Mouse (Mus musculus): ENCODE measurements at regions not wholly inside any gene's neighbourhood (a gene's known extent, or its start where the extent isn't known, plus 50 kb on each side); places are given as distances from the start of the nearest gene placed in this dataset.

DNA sequence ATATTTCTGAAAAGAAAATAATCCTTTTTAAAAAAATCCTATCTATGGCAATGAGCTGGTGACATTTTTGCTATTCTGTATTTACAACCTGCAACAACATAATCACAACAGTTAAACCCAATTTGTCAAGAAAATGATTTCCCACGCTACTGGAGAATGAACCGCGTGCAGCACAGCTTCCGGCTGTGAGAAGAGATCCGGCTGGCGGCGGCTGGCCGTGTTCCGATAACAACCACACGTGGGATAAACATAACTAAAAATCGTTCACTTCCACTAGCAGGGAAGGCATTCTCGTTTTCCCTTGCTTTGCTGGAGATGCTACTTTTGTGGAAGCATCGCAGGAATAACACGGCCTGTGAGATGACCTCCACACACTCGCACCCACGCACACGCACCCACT lies 224.5 kb upstream of the Hnrnpa3 start:
- Histone ChIP-seq H3K79me2 (replicated peaks; ENCODE audit: control insufficient read depth, extremely low read depth, insufficient read depth, poor library complexity, severe bottlenecking) (no peaks in the 10 kb centered on the region), H3K27me3 (replicated peaks) (no peaks in the 10 kb centered on the region), H3K27ac (ENCODE audit: insufficient read depth, low read depth) (no peak overlapping the region), H3K9me3 (replicated peaks; ENCODE audit: low read length) (no peaks in the 10 kb centered on the region), H3K4me3 (replicated peaks in 1 of 3; ENCODE audit: low read depth in 2 of 3, low read length in 2 of 3, poor library complexity in 1 of 3) (no peak overlapping the region), H3K4me2 (ENCODE audit: insufficient read depth, low read depth, poor library complexity, severe bottlenecking) (no peak overlapping the region), H3K4me1 (ENCODE audit: control insufficient read depth in 1 of 2, insufficient read depth in 2 of 2) (no peaks in the 10 kb centered on the region), H3K36me3 (replicated peaks in 1 of 2; ENCODE audit: control insufficient read depth in 1 of 2, insufficient read depth in 1 of 2, low read length in 1 of 2) (no peaks in the 10 kb centered on the region), H3K9ac (ENCODE audit: insufficient read depth, low read depth) (no peak overlapping the region)
- in situ Hi-C loops (cut with MboI; ENCODE audit: low pct_ligation_motif_present, low pct_unique_long_range_greater_than_20kb, low sequenced_read_pairs) (no loop called here), dilution Hi-C loops (cut with MboI; ENCODE audit: extremely low pct_ligation_motif_present, extremely low pct_unique_long_range_greater_than_20kb, low sequenced_read_pairs) (no loop called here)
- TF ChIP-seq MEF2A (IDR thresholded peaks at IDR 0.05; ENCODE audit: borderline replicate concordance, low read depth, low read length) (no peak), ZMIZ1 (IDR thresholded peaks at IDR 0.05; ENCODE audit: low read depth, low read length) (no peak), BHLHE40 (IDR thresholded peaks at IDR 0.05; ENCODE audit: low read depth, low read length) (no peak), KAT2A (IDR thresholded peaks at IDR 0.05; ENCODE audit: insufficient replicate concordance, low read length) (no peak), POLR2AphosphoS2 (IDR thresholded peaks at IDR 0.05; ENCODE audit: low read depth, low read length) (no peak), ETS1 (conservative IDR thresholded peaks at IDR 0.05; ENCODE audit: low read depth, low read length) (no peak), ZKSCAN1 (IDR thresholded peaks at IDR 0.05; ENCODE audit: borderline replicate concordance, low read depth, low read length) (no peak), ELF1 (IDR thresholded peaks at IDR 0.05; ENCODE audit: low read depth, low read length) (no peak), MXI1 (IDR thresholded peaks at IDR 0.05; ENCODE audit: low read depth, low read length) (no peak), MAFK (IDR thresholded peaks at IDR 0.05; ENCODE audit: insufficient replicate concordance, low read length) (no peak), RAD21 (IDR thresholded peaks at IDR 0.05; ENCODE audit: low read depth, low read length) (no peak), SMC3 (IDR thresholded peaks at IDR 0.05; ENCODE audit: low read depth, low read length) (no peak), USF1 (IDR thresholded peaks at IDR 0.05; ENCODE audit: low read depth, low read length) (no peak), MAX (IDR thresholded peaks at IDR 0.05; ENCODE audit: low read length) (no peak), PAX5 (IDR thresholded peaks at IDR 0.05; ENCODE audit: low read length) (no peak), EP300 (IDR thresholded peaks at IDR 0.05; ENCODE audit: low read length) (no peak)
- no peak for DNase-seq (ENCODE audit: extremely low read depth)

DNA sequence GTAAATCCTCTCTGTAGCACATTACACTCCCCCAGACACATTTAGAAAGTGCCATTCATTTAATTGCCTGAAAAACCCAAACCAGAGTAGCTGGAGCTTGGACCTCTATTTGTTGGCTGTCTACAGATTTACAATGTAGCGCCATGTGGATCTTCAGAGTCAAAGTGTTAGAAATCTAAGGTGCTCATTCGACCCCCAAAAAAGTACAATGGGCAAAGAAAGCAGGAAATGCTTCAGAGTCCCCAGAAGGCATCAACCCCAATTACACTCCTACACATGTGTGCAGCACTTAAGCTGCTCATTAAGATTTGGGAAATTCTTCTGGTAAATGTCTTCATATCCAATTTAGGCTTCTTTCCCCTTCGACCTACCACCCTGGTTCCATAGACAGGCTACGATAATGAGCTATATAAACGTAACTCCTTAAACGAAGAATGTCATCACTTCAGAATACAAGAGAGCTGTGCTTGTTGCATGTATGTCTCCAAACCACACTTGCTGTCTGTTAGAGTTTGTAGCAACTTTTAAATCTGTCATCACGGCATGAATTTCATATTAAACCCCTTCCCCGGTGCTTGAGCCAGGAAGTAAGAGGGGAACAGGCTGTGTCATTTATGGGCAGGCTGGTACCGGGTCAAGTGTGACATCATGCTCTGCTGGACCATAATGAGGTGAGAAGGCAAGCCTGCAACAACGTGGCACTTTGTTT lies 219.4 kb upstream of the Hnrnpa3 start:
- dilution Hi-C loops (cut with MboI; ENCODE audit: extremely low pct_ligation_motif_present, extremely low pct_unique_long_range_greater_than_20kb, low sequenced_read_pairs) (no loop called here), in situ Hi-C loops (cut with MboI; ENCODE audit: low pct_ligation_motif_present, low pct_unique_long_range_greater_than_20kb, low sequenced_read_pairs) (no loop called here)
- DNase-seq (ENCODE audit: extremely low read depth): no peak
- H3K4me1 ChIP-seq (ENCODE audit: control insufficient read depth in 1 of 2, insufficient read depth in 2 of 2): no peaks in the 10 kb centered on the region
- TF ChIP-seq CTCF (conservative IDR thresholded peaks at IDR 0.05 in 1 of 2, IDR thresholded peaks at IDR 0.05 in 1 of 2; ENCODE audit: low read depth in 2 of 2, low read length in 2 of 2) (no peak), MAFK (IDR thresholded peaks at IDR 0.05; ENCODE audit: insufficient replicate concordance, low read length) (no peak)
- H3K27me3 ChIP-seq (replicated peaks): no peaks in the 10 kb centered on the region
- no peaks in the 10 kb centered on the region for H3K9me3 ChIP-seq (replicated peaks; ENCODE audit: low read length)
- H3K27ac ChIP-seq (ENCODE audit: insufficient read depth, low read depth): no peak overlapping the region
- H3K36me3 ChIP-seq (replicated peaks in 1 of 2; ENCODE audit: control insufficient read depth in 1 of 2, insufficient read depth in 1 of 2, low read length in 1 of 2): no peaks in the 10 kb centered on the region
- no peaks in the 10 kb centered on the region for H3K79me2 ChIP-seq (replicated peaks; ENCODE audit: control insufficient read depth, extremely low read depth, insufficient read depth, poor library complexity, severe bottlenecking)
- H3K4me2 ChIP-seq (ENCODE audit: insufficient read depth, low read depth, poor library complexity, severe bottlenecking): no peak overlapping the region
- no peak overlapping the region for H3K4me3 ChIP-seq (replicated peaks in 1 of 3; ENCODE audit: low read depth in 2 of 3, low read length in 2 of 3, poor library complexity in 1 of 3)
- no peak overlapping the region for H3K9ac ChIP-seq (ENCODE audit: insufficient read depth, low read depth)
